Mouse (Mus musculus) kidney, adult 2 months (tissue): ENCODE measurements at regions not wholly inside any gene's neighbourhood (a gene's known extent, or its start where the extent isn't known, plus 50 kb on each side); places are given as distances from the start of the nearest gene placed in this dataset.

Source experiments
- DNase-seq: peaks from one replicate; pipeline ENCODE4 v3.0.0; 2021
- H3K27ac ChIP-seq: fragments of 200-500 bp; 2 replicates; pipeline ENCODE4 v1.5.1; 2012; ENCODE audit warnings: low read depth, low read length, control low read depth, inconsistent platforms; ENCODE audit not compliant: insufficient read depth
- H3K27me3 ChIP-seq: fragments of 200-500 bp; replicated peaks from 2 replicates; pipeline ENCODE4 v1.6.1; 2012; ENCODE audit warnings: mild to moderate bottlenecking, moderate library complexity, low read length, inconsistent platforms; ENCODE audit not compliant: control insufficient read depth, insufficient read depth
- H3K36me3 ChIP-seq: fragments of 200-500 bp; 2 replicates; pipeline ENCODE4 v1.6.1; 2012; ENCODE audit warnings: mild to moderate bottlenecking, moderate library complexity, low read length, inconsistent platforms; ENCODE audit not compliant: control insufficient read depth, insufficient read depth
- H3K4me1 ChIP-seq: fragments of 200-500 bp; 2 replicates; pipeline ENCODE4 v1.6.1; 2011; ENCODE audit warnings: low read length; ENCODE audit not compliant: control insufficient read depth, insufficient read depth
- H3K4me3 ChIP-seq: fragments of 200-500 bp; 2 replicates; pipeline ENCODE4 v1.5.1; 2011; ENCODE audit warnings: mild to moderate bottlenecking, low read depth, low read length, control low read depth; ENCODE audit not compliant: insufficient read depth
- CTCF ChIP-seq: fragments of 200-500 bp; conservative IDR thresholded peaks from 2 replicates; pipeline ENCODE4 v1.5.1; 2011; ENCODE audit warnings: low read depth, mild to moderate bottlenecking, control low read depth, low read length, moderate library complexity, mixed read lengths; ENCODE audit not compliant: insufficient read depth, insufficient read length
- POLR2A ChIP-seq: fragments of 200-500 bp; IDR thresholded peaks from one replicate; pipeline ENCODE4 v1.6.1; 2011; ENCODE audit warnings: low read depth, low read length, control low read depth
- WGBS: fragments of 180-500 bp; shearing (Covaris S2); methylation state at CpG from one replicate; pipeline ENCODE4 v1.1.7; 2018; 5-methylcytosine and 5-hydroxymethylcytosine counted together

GRCm38 (mm10) chr8:44466409-44467078 lies 468.7 kb upstream of the Fat1 start:
- DNase-seq: no peak
- Histone ChIP-seq H3K4me3 (no peak overlapping the region), H3K27me3 (no peaks in the 10 kb centered on the region), H3K27ac (no peak overlapping the region), H3K4me1 (no peaks in the 10 kb centered on the region), H3K36me3 (no peaks in the 10 kb centered on the region)
- TF ChIP-seq POLR2A: no peak
- TF ChIP-seq CTCF: no peak
- 62% methylated on average over 3 of the region's 3 CpGs for WGBS

DNA sequence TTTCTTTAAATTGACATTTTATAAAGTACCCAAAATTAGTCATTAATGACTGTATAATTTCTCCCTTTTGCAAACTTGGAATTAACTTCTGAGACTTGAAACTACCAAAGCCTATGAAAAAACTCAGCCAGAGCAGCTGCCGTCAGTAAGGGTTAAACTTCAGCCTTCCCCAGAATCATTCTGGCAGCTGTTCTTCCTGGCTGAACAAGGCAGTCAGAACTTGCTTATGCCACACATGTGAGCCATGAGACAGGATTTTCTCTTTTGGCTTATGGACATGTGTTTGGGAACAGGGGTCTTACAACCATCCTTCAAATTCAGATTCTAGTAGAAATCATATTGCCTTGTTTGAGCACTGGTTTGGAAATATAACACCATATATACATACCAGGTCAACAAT lies 422.4 kb upstream of the Fat1 start:
- H3K27ac ChIP-seq: no peak overlapping the region
- TF ChIP-seq POLR2A (no peak), CTCF (no peak)
- no peak overlapping the region for H3K4me3 ChIP-seq
- no peak for DNase-seq
- H3K27me3 ChIP-seq: no peaks in the 10 kb centered on the region
- no peaks in the 10 kb centered on the region for H3K36me3 ChIP-seq
- no peaks in the 10 kb centered on the region for H3K4me1 ChIP-seq
- 85% methylated on average over 1 of the region's 1 CpGs for WGBS

- no peaks in the 10 kb centered on the region for H3K4me1 ChIP-seq
- TF ChIP-seq CTCF: no peak
- no peak for TF ChIP-seq POLR2A
- DNase-seq: peak; percentile 28
- no peaks in the 10 kb centered on the region for H3K27me3 ChIP-seq
- H3K27ac ChIP-seq: no peak overlapping the region
- no peaks in the 10 kb centered on the region for H3K36me3 ChIP-seq
- no peak overlapping the region for H3K4me3 ChIP-seq
Measured at GRCm38 (mm10) chr8:44525915-44526314, 409.3 kb upstream of the Fat1 start.

DNA sequence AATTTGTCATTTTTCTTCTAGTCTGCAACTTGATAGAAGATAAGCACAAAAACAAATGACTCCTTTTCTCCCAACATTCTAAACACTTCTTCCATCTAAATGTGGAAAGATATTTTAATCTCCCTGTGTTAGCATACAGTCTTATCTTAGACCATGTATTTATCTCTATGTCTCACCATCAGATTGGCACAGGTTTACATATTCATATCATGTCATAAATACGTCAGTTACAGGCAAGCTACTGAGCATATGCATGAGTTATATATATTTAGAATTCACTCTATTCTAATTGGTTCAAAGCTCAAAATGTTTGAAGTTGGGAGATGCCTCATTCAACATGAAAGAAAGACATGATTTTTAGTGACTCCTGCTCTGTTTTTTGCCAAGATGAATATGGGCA lies 405.6 kb upstream of the Fat1 start:
- TF ChIP-seq POLR2A (no peak), CTCF (no peak)
- WGBS: 80% methylated on average over 1 of the region's 1 CpGs
- Histone ChIP-seq H3K36me3 (no peaks in the 10 kb centered on the region), H3K27me3 (no peaks in the 10 kb centered on the region), H3K27ac (no peak overlapping the region), H3K4me1 (no peaks in the 10 kb centered on the region), H3K4me3 (no peak overlapping the region)
- no peak for DNase-seq

DNA sequence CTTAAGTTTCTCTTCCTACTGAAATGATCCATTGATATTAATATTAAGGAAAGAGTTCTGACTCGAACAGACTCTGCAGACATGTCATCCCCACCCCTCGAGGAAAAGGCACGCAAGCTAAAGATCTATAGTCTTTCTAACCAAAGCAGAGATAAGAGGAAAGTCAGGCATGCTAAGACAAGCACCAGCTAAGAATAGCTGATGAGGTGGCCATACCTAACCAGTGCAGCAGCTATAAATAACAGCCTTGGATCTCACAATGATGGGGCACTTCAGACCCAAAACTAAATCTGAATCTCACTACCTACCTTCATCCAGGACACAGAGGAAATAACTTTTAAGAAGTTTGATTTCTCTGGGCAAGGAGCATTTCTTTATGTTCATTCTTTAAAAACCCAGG lies 386.4 kb upstream of the Fat1 start:
- Histone ChIP-seq H3K4me3 (no peak overlapping the region), H3K27ac (no peak overlapping the region), H3K4me1 (no peaks in the 10 kb centered on the region), H3K27me3 (no peaks in the 10 kb centered on the region), H3K36me3 (no peaks in the 10 kb centered on the region)
- no peak for TF ChIP-seq POLR2A
- no peak for TF ChIP-seq CTCF
- DNase-seq: no peak
- 84% methylated on average over 3 of the region's 3 CpGs for WGBS

- no peak overlapping the region for H3K27ac ChIP-seq
- no peaks in the 10 kb centered on the region for H3K4me1 ChIP-seq
- no peaks in the 10 kb centered on the region for H3K36me3 ChIP-seq
- H3K4me3 ChIP-seq: no peak overlapping the region
- TF ChIP-seq CTCF (no peak), POLR2A (no peak)
- H3K27me3 ChIP-seq: no peaks in the 10 kb centered on the region
- DNase-seq: no peak
- 90% methylated on average over 9 of the region's 9 CpGs for WGBS
Measured at GRCm38 (mm10) chr8:44559161-44559560, 376.1 kb upstream of the Fat1 start.

DNA sequence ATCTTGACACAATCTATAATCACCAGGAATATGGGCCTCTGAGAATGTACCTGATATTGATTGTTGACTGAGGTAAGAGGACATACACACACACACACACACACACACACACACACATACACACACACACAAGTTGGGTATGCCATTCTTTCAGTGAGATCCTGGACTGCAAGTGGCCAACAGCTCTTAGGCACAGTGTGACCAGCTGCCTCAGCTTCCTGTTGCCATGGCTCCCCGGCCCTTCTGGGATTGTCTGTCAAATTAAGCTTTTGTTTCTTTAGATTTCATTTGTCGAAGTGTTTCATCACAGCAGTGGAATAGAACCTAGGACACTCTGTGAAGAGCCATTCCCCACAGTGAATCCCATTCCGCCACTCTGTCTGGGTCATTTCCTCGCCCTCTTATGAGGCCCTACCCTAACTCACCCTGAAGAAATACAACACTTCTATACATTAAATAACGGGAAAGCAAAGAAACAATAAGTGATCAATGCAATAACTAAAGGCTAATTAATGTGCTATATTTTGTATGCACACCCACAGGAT lies 358.9 kb upstream of the Fat1 start:
- DNase-seq: no peak
- WGBS: 88% methylated on average over 5 of the region's 5 CpGs
- Histone ChIP-seq H3K4me3 (no peak overlapping the region), H3K36me3 (no peaks in the 10 kb centered on the region), H3K4me1 (no peaks in the 10 kb centered on the region), H3K27ac (no peak overlapping the region), H3K27me3 (no peaks in the 10 kb centered on the region)
- TF ChIP-seq CTCF (no peak), POLR2A (no peak)

DNA sequence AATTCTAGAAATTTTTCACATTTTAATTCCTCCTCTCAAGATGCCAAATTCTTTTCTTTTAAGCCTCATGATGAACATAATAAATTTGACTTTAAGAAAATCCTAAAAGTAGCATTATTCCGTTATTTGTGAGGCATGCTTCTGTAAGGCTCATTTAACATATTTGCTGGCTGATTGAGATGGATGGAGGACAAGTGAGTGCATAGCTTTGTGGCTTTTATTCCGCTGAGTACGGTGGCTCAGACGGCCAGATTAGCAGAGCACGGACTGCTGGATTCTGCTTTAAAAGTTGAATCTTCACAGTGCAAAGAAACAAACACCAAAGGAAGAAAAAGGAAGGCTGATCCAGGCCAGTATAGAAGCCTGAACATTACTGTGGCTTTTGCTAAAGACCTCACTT lies 358.3 kb upstream of the Fat1 start:
- Histone ChIP-seq H3K27me3 (no peaks in the 10 kb centered on the region), H3K36me3 (no peaks in the 10 kb centered on the region), H3K27ac (no peak overlapping the region), H3K4me1 (no peaks in the 10 kb centered on the region), H3K4me3 (no peak overlapping the region)
- TF ChIP-seq POLR2A: no peak
- TF ChIP-seq CTCF: no peak
- no peak for DNase-seq
- 70% methylated on average over 5 of the region's 5 CpGs for WGBS
